Mouse (Mus musculus) stomach, embryonic 16.5 days (tissue): ENCODE measurements around the gene Klk11. TPM values are rescaled to one million over a fixed set of nuclear protein-coding genes. Genes with fewer than 3 reads are reported as not detected.
A peak's percentile ranks its signal among the peaks of the same experiment; 100 is the strongest.

ENCODE experiments used
- ATAC-seq: fragments of 200-750 bp; cut with Nextera tagmentation; 2 replicates; pipeline ENCODE4 v1.8.0; 2017; ENCODE audit warnings: moderate number of reproducible peaks, moderate TSS enrichment; ENCODE audit not compliant: insufficient read depth, low FRiP score
- H3K27ac ChIP-seq: fragments of 300-500 bp; sonication (generic); 2 replicates; pipeline ENCODE4 v1.5.1; 2014; ENCODE audit warnings: low read length
- H3K27me3 ChIP-seq: fragments of 300-500 bp; sonication (generic); 2 replicates; pipeline ENCODE4 v1.6.1; 2014; ENCODE audit warnings: low read length, control low read depth, mixed read lengths; ENCODE audit not compliant: control insufficient read depth, insufficient read depth
- H3K36me3 ChIP-seq: fragments of 300-500 bp; sonication (generic); 2 replicates; pipeline ENCODE4 v1.6.1; 2014; ENCODE audit warnings: low read length; ENCODE audit not compliant: control insufficient read depth, insufficient read depth
- H3K4me1 ChIP-seq: fragments of 300-500 bp; sonication (generic); 2 replicates; pipeline ENCODE4 v1.6.1; 2014; ENCODE audit warnings: low read length, control low read depth, mixed read lengths; ENCODE audit not compliant: control insufficient read depth, insufficient read depth
- H3K4me2 ChIP-seq: fragments of 300-500 bp; sonication (generic); 2 replicates; pipeline ENCODE4 v1.6.1; 2014; ENCODE audit warnings: low read depth, low read length, mixed read lengths
- H3K4me3 ChIP-seq: fragments of 300-500 bp; sonication (generic); replicated peaks from 2 replicates; pipeline ENCODE4 v1.5.1; 2014; ENCODE audit warnings: mild to moderate bottlenecking, low read length
- H3K9ac ChIP-seq: fragments of 300-500 bp; sonication (generic); 2 replicates; pipeline ENCODE4 v1.6.1; 2014; ENCODE audit warnings: low read length
- H3K9me3 ChIP-seq: fragments of 300-500 bp; sonication (generic); replicated peaks from 2 replicates; pipeline ENCODE4 v1.6.1; 2016; ENCODE audit warnings: low read length, control low read depth; ENCODE audit not compliant: control insufficient read depth
- WGBS: fragments of 180-500 bp; shearing (Covaris S2); extraction: QIAGEN DNeasy Blood & Tissue Kit; methylation state at CpG from one replicate; pipeline ENCODE4 v1.1.7; 2014; 5-methylcytosine and 5-hydroxymethylcytosine counted together
- polyA plus RNA-seq: library from polyadenylated mRNA; unstranded; fragments of >200 nt; fragmentation: Nextera tagmentation; extraction: Ambion mirVana; gene quantifications from 2 replicates; pipeline ENCODE4 v1.2.1, GENCODE M21; 2015

Gene Klk11
- polyA plus RNA-seq, 1 experiment from 2014 or later = 25.3 TPM

GRCm38 (mm10) chr7:43774802-43775201, 398 bp downstream of the Klk11 start:
- WGBS = 53% methylated on average over 6 of the region's 6 CpGs
- Histone ChIP-seq H3K27me3 (no peaks in the 10 kb centered on the region), H3K4me2 (0 out of 2 replicates have a peak overlapping the region, but pooled peaks have one; percentile 15), H3K36me3 (no peaks in the 10 kb centered on the region), H3K27ac (peak overlapping the region; percentile 90), H3K4me1 (no peaks in the 10 kb centered on the region), H3K9me3 (no peaks in the 10 kb centered on the region), H3K9ac (peak overlapping the region; percentile 48), H3K4me3 (0 out of 2 replicates have a peak overlapping the region, but pooled peaks have one; percentile 1)
- ATAC-seq = peak; percentile 59; the same call in 1 of the 2 replicates

- peak overlapping the region; percentile 49 for H3K9ac ChIP-seq
- 0 out of 2 replicates have a peak overlapping the region, but pooled peaks have one; percentile 3 for H3K4me3 ChIP-seq
- H3K9me3 ChIP-seq = no peaks in the 10 kb centered on the region
- H3K4me1 ChIP-seq = no peaks in the 10 kb centered on the region
- H3K27ac ChIP-seq = peak overlapping the region; percentile 90
- no peaks in the 10 kb centered on the region for H3K27me3 ChIP-seq
- H3K4me2 ChIP-seq = peak overlapping the region; percentile 25; the same call in 1 of the 2 replicates
- 48% methylated on average over 7 of the region's 7 CpGs for WGBS
- 0 out of 2 replicates have a peak, but pooled peaks have one; percentile 39 for ATAC-seq
- H3K36me3 ChIP-seq = no peaks in the 10 kb centered on the region
Observed at GRCm38 (mm10) chr7:43775311-43776057, 1.1 kb downstream of the Klk11 start.

GRCm38 (mm10) chr7:43776506-43776905, 2.1 kb downstream of the Klk11 start:
- H3K36me3 ChIP-seq = no peaks in the 10 kb centered on the region
- no peak for ATAC-seq
- H3K4me3 ChIP-seq = no peak overlapping the region
- no peaks in the 10 kb centered on the region for H3K9me3 ChIP-seq
- peak overlapping the region; percentile 25; the same call in 1 of the 2 replicates for H3K4me2 ChIP-seq
- peak overlapping the region; percentile 72; the same call in 1 of the 2 replicates for H3K27ac ChIP-seq
- H3K9ac ChIP-seq = peak overlapping the region; percentile 49
- no peaks in the 10 kb centered on the region for H3K27me3 ChIP-seq
- H3K4me1 ChIP-seq = 0 out of 2 replicates have a peak, but pooled peaks cover 3% of the 10 kb centered on the region
- 88% methylated on average over 5 of the region's 5 CpGs for WGBS

GRCm38 (mm10) chr7:43777423-43777822, 3.0 kb downstream of the Klk11 start:
- no peak overlapping the region for H3K27ac ChIP-seq
- H3K36me3 ChIP-seq = no peaks in the 10 kb centered on the region
- H3K4me2 ChIP-seq = no peak overlapping the region
- H3K9me3 ChIP-seq = no peaks in the 10 kb centered on the region
- no peak overlapping the region for H3K4me3 ChIP-seq
- WGBS = 80% methylated on average over 12 of the region's 12 CpGs
- no peak overlapping the region for H3K9ac ChIP-seq
- no peak for ATAC-seq
- H3K27me3 ChIP-seq = no peaks in the 10 kb centered on the region
- H3K4me1 ChIP-seq = 0 out of 2 replicates have a peak, but pooled peaks cover 3% of the 10 kb centered on the region

- Histone ChIP-seq H3K4me1 (peaks cover 8% of the 10 kb centered on the region; the same call in 1 of the 2 replicates), H3K4me3 (no peak overlapping the region), H3K9ac (no peak overlapping the region), H3K27ac (no peak overlapping the region), H3K36me3 (no peaks in the 10 kb centered on the region), H3K27me3 (no peaks in the 10 kb centered on the region), H3K4me2 (no peak overlapping the region), H3K9me3 (no peaks in the 10 kb centered on the region)
- 88% methylated on average over 10 of the region's 10 CpGs for WGBS
- no peak for ATAC-seq
Observed at GRCm38 (mm10) chr7:43778176-43778970, 4.0 kb downstream of the Klk11 start.

DNA sequence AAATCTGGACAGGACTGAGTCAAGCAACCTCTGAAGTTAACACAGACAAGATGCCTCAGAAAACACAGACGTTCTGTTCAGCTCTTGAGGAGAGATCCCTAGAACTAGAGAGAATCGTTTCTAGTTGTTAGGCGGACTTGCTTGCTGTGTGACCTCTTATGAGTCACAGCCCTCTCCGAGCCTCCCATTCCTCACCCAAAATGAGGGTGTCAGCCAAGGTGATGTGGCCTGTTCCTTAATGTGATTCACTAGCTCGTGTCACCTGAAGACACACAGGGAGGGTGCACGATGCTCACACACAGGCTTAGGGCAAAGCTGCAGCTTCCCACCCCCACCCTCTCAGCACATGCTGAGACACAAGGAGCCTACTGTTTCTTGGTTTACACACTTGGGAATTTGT, 5.8 kb downstream of the Klk11 start:
- no peak overlapping the region for H3K9ac ChIP-seq
- no peaks in the 10 kb centered on the region for H3K9me3 ChIP-seq
- H3K4me3 ChIP-seq = no peak overlapping the region
- no peaks in the 10 kb centered on the region for H3K36me3 ChIP-seq
- ATAC-seq = no peak
- WGBS = 41% methylated on average over 6 of the region's 6 CpGs
- H3K4me2 ChIP-seq = peak overlapping the region; percentile 39
- H3K27ac ChIP-seq = peak overlapping the region; percentile 83
- H3K4me1 ChIP-seq = peaks cover 8% of the 10 kb centered on the region; the same call in 1 of the 2 replicates
- H3K27me3 ChIP-seq = no peaks in the 10 kb centered on the region

DNA sequence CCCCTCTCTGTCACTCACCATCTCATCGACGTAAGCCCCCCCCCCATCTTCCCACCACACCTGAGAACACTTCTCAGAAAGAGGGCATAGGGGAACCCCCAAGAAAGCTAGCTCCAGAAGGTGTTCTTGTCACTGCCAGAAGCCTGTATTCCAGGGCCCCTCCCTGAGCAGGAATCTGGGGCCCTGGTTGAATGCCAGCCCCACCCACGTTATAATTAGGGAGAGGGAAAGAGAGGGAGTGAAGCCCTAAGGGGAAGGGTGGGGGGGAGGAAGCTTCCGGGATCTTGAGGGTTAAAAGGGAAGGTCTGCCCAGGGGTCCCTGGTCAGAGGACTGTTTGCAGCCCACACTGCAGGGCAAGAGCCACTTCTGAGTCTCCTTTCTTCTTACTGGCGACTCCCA, 6.3 kb downstream of the Klk11 start, which contains the start of gene Klk10:
Klk10 (plus strand) TSS at position 290 of the 400 bp plus-strand sequence.
- 37% methylated on average over 5 of the region's 5 CpGs for WGBS
- H3K9me3 ChIP-seq = no peaks in the 10 kb centered on the region
- peak within 1 kb of the TSS; percentile 39 for H3K4me2 ChIP-seq
- no peaks in the 10 kb centered on the region for H3K27me3 ChIP-seq
- H3K36me3 ChIP-seq = no peaks in the 10 kb centered on the region
- H3K27ac ChIP-seq = peak within 1 kb of the TSS; percentile 83
- no peak within 1 kb of the TSS; the same call in 1 of the 2 replicates for H3K9ac ChIP-seq
- H3K4me1 ChIP-seq = peaks cover 8% of the 10 kb centered on the region; the same call in 1 of the 2 replicates
- H3K4me3 ChIP-seq = peak within 1 kb of the TSS; percentile 13; the same call in 1 of the 2 replicates
- ATAC-seq = 0 out of 2 replicates have a peak, but pooled peaks have one; percentile 12

DNA sequence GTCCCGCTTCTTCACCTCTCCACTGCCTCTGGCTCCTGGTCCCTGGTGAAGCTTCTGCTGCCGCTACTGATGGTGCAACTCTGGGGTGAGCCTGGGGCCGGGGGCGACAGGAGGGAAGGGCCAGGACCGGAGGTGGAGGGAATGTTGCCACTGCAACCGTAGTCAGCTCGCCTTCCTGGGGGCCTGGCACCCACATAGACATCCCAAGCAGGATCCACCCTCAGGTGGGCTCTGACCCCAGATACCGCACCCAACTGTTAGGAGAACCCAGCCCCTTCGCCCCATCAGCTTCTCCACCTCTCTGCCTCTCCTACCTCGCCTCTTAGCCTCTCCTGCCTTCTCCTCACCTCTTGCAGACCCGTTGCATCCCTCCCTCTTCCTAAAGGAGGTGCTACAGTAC, 7.1 kb downstream of the Klk11 start:
- no peak for ATAC-seq
- WGBS = 80% methylated on average over 11 of the region's 11 CpGs
- Histone ChIP-seq H3K4me1 (peaks cover 8% of the 10 kb centered on the region; the same call in 1 of the 2 replicates), H3K27ac (no peak overlapping the region; the same call in 1 of the 2 replicates), H3K4me2 (peak overlapping the region; percentile 12; the same call in 1 of the 2 replicates), H3K36me3 (no peaks in the 10 kb centered on the region), H3K27me3 (no peaks in the 10 kb centered on the region), H3K9ac (no peak overlapping the region), H3K4me3 (peak overlapping the region; percentile 13; the same call in 1 of the 2 replicates), H3K9me3 (no peaks in the 10 kb centered on the region)
